Mouse (Mus musculus) erythroblast, embryonic 14.5 days (primary cell): ENCODE measurements around the gene Gm49403.

Source experiments
- GATA1 ChIP-seq: IDR thresholded peaks from 2 replicates; pipeline ENCODE4 v1.6.1; 2012; ENCODE audit warnings: low read length, inconsistent platforms, mixed read lengths
- TAL1 ChIP-seq: IDR thresholded peaks from 3 replicates; pipeline ENCODE4 v1.6.1; 2012; ENCODE audit warnings: low read length, inconsistent platforms, mixed read lengths

- TF ChIP-seq GATA1 (no peak), TAL1 (no peak)
Measured at GRCm38 (mm10) chr19:8864265-8864664, 19.5 kb upstream of the Gm49403 start.
